Mouse (Mus musculus) lung, embryonic 16.5 days (tissue): ENCODE measurements around the gene L3mbtl2. TPM values are rescaled to one million over a fixed set of nuclear protein-coding genes. Genes with fewer than 3 reads are reported as not detected.

ENCODE experiments used
- ATAC-seq: fragments of 200-750 bp; cut with Nextera tagmentation; 2 replicates; pipeline ENCODE4 v1.8.0; 2017; ENCODE audit warnings: low read depth, mild to moderate bottlenecking, moderate library complexity
- H3K27ac ChIP-seq: fragments of 300-500 bp; sonication (generic); 2 replicates; pipeline ENCODE4 v1.5.1; 2014; ENCODE audit warnings: mild to moderate bottlenecking, control low read depth, low read length
- H3K27me3 ChIP-seq: fragments of 300-500 bp; sonication (generic); 2 replicates; pipeline ENCODE4 v1.6.1; 2014; ENCODE audit warnings: low read depth, low read length, mixed read lengths; ENCODE audit not compliant: control insufficient read depth, insufficient read depth
- H3K36me3 ChIP-seq: fragments of 300-500 bp; sonication (generic); 2 replicates; pipeline ENCODE4 v1.6.1; 2014; ENCODE audit warnings: low read length; ENCODE audit not compliant: control insufficient read depth, insufficient read depth
- H3K4me1 ChIP-seq: fragments of 300-500 bp; sonication (generic); replicated peaks from 2 replicates; pipeline ENCODE4 v1.6.1; 2014; ENCODE audit warnings: low read length, mixed read lengths; ENCODE audit not compliant: control insufficient read depth, insufficient read depth
- H3K4me2 ChIP-seq: fragments of 300-500 bp; sonication (generic); 2 replicates; pipeline ENCODE4 v1.6.1; 2014; ENCODE audit warnings: low read depth, low read length, control low read depth
- H3K4me3 ChIP-seq: fragments of 300-500 bp; sonication (generic); 2 replicates; pipeline ENCODE4 v1.5.1; 2014; ENCODE audit warnings: mild to moderate bottlenecking, low read length, control low read depth
- H3K9ac ChIP-seq: fragments of 300-500 bp; sonication (generic); 2 replicates; pipeline ENCODE4 v1.6.1; 2014; ENCODE audit warnings: low read length, control low read depth
- H3K9me3 ChIP-seq: fragments of 300-500 bp; sonication (generic); 2 replicates; pipeline ENCODE4 v1.6.1; 2016; ENCODE audit warnings: low read length; ENCODE audit not compliant: control insufficient read depth
- WGBS: fragments of 180-500 bp; shearing (Covaris S2); extraction: QIAGEN DNeasy Blood & Tissue Kit; methylation state at CpG from one replicate; pipeline ENCODE4 v1.1.7; 2014; 5-methylcytosine and 5-hydroxymethylcytosine counted together
- polyA plus RNA-seq: library from polyadenylated mRNA; unstranded; fragments of >200 nt; fragmentation: Nextera tagmentation; extraction: Ambion mirVana; gene quantifications from 2 replicates; pipeline ENCODE4 v1.2.1, GENCODE M21; 2015

Gene L3mbtl2
- polyA plus RNA-seq = 19.8 and 24.8 TPM in 2 replicates

GRCm38 (mm10) chr15:81663697-81664561 lies at the start of gene L3mbtl2:
Gene L3mbtl2 (plus strand): TSS chr15:81663889.
- peak within 1 kb of the TSS; percentile 87 for H3K4me2 ChIP-seq
- H3K4me1 ChIP-seq = peaks cover 7% of the 10 kb centered on the region
- no peaks in the 10 kb centered on the region for H3K9me3 ChIP-seq
- ATAC-seq = peak; percentile 99
- peak within 1 kb of the TSS; percentile 70 for H3K4me3 ChIP-seq
- under 1% methylated on average over 55 of the region's 55 CpGs for WGBS
- peak within 1 kb of the TSS; percentile 67 for H3K9ac ChIP-seq
- H3K27me3 ChIP-seq = no peaks in the 10 kb centered on the region
- H3K27ac ChIP-seq = no peak within 1 kb of the TSS
- H3K36me3 ChIP-seq = peaks cover 12% of the 10 kb centered on the region

- no peak for ATAC-seq
- peaks cover 52% of the 10 kb centered on the region for H3K36me3 ChIP-seq
These were observed 13.9 kb upstream of the L3mbtl2 start for GRCm38 (mm10) chr15:81649516-81650455.

GRCm38 (mm10) chr15:81650636-81651035 lies 13.1 kb upstream of the L3mbtl2 start:
- H3K36me3 ChIP-seq = peaks cover 44% of the 10 kb centered on the region
- H3K27me3 ChIP-seq = no peaks in the 10 kb centered on the region
- no peak overlapping the region for H3K4me2 ChIP-seq
- H3K9me3 ChIP-seq = no peaks in the 10 kb centered on the region
- H3K4me3 ChIP-seq = no peak overlapping the region
- H3K4me1 ChIP-seq = no peaks in the 10 kb centered on the region
- ATAC-seq = no peak
- H3K9ac ChIP-seq = no peak overlapping the region
- WGBS = 84% methylated on average over 7 of the region's 7 CpGs
- no peak overlapping the region for H3K27ac ChIP-seq

More at GRCm38 (mm10) chr15:81649516-81650455, 13.9 kb upstream of the L3mbtl2 start:
- no peaks in the 10 kb centered on the region for H3K9me3 ChIP-seq
- H3K4me2 ChIP-seq = no peak overlapping the region
- H3K4me1 ChIP-seq = no peaks in the 10 kb centered on the region
- H3K27me3 ChIP-seq = no peaks in the 10 kb centered on the region
- H3K9ac ChIP-seq = no peak overlapping the region
- H3K27ac ChIP-seq = no peak overlapping the region
- WGBS = 94% methylated on average over 8 of the region's 8 CpGs
- no peak overlapping the region for H3K4me3 ChIP-seq

- H3K4me1 ChIP-seq = peaks cover 7% of the 10 kb centered on the region
- H3K9ac ChIP-seq = no peak overlapping the region
- no peaks in the 10 kb centered on the region for H3K9me3 ChIP-seq
- no peaks in the 10 kb centered on the region for H3K36me3 ChIP-seq
- 85% methylated on average over 2 of the region's 2 CpGs for WGBS
- H3K27me3 ChIP-seq = no peaks in the 10 kb centered on the region
- no peak overlapping the region for H3K4me2 ChIP-seq
- no peak for ATAC-seq
- no peak overlapping the region for H3K4me3 ChIP-seq
- H3K27ac ChIP-seq = no peak overlapping the region
These were observed 2.0 kb upstream of the L3mbtl2 start for GRCm38 (mm10) chr15:81661701-81662100.

GRCm38 (mm10) chr15:81663281-81663680 lies 408 bp upstream of the L3mbtl2 start:
- Histone ChIP-seq H3K27me3 (no peaks in the 10 kb centered on the region), H3K4me3 (peak overlapping the region; percentile 70), H3K4me2 (peak overlapping the region; percentile 87), H3K9me3 (no peaks in the 10 kb centered on the region), H3K9ac (no peak overlapping the region), H3K36me3 (peaks cover 6% of the 10 kb centered on the region), H3K27ac (no peak overlapping the region), H3K4me1 (peaks cover 7% of the 10 kb centered on the region)
- no peak for ATAC-seq
- WGBS = 51% methylated on average over 10 of the region's 10 CpGs

GRCm38 (mm10) chr15:81666957-81667356 lies 3.3 kb downstream of the L3mbtl2 start:
- no peaks in the 10 kb centered on the region for H3K27me3 ChIP-seq
- peaks cover 7% of the 10 kb centered on the region for H3K4me1 ChIP-seq
- ATAC-seq = no peak
- no peak overlapping the region for H3K9ac ChIP-seq
- H3K9me3 ChIP-seq = no peaks in the 10 kb centered on the region
- no peak overlapping the region for H3K4me2 ChIP-seq
- 80% methylated on average over 10 of the region's 10 CpGs for WGBS
- H3K4me3 ChIP-seq = no peak overlapping the region
- H3K36me3 ChIP-seq = peaks cover 18% of the 10 kb centered on the region
- no peak overlapping the region for H3K27ac ChIP-seq

GRCm38 (mm10) chr15:81670231-81670640 lies 6.5 kb downstream of the L3mbtl2 start:
- Histone ChIP-seq H3K9ac (no peak overlapping the region), H3K9me3 (no peaks in the 10 kb centered on the region), H3K4me3 (no peak overlapping the region), H3K4me2 (no peak overlapping the region), H3K4me1 (no peaks in the 10 kb centered on the region), H3K27ac (no peak overlapping the region), H3K36me3 (peaks cover 18% of the 10 kb centered on the region), H3K27me3 (no peaks in the 10 kb centered on the region)
- ATAC-seq = no peak
- WGBS = 74% methylated on average over 4 of the region's 4 CpGs

- H3K4me1 ChIP-seq = no peaks in the 10 kb centered on the region
- H3K9ac ChIP-seq = no peak overlapping the region
- H3K4me2 ChIP-seq = no peak overlapping the region
- no peak for ATAC-seq
- no peaks in the 10 kb centered on the region for H3K27me3 ChIP-seq
- H3K4me3 ChIP-seq = no peak overlapping the region
- no peaks in the 10 kb centered on the region for H3K9me3 ChIP-seq
- 49% methylated on average over 3 of the region's 3 CpGs for WGBS
- no peak overlapping the region for H3K27ac ChIP-seq
- H3K36me3 ChIP-seq = no peaks in the 10 kb centered on the region
These were observed 12.9 kb downstream of the L3mbtl2 start for GRCm38 (mm10) chr15:81676637-81677036.

GRCm38 (mm10) chr15:81680301-81680805 lies 16.7 kb downstream of the L3mbtl2 start:
- Histone ChIP-seq H3K27me3 (no peaks in the 10 kb centered on the region), H3K36me3 (peaks cover 4% of the 10 kb centered on the region; the same call in 1 of the 2 replicates), H3K27ac (no peak overlapping the region), H3K4me2 (no peak overlapping the region), H3K4me1 (no peaks in the 10 kb centered on the region), H3K9ac (no peak overlapping the region), H3K9me3 (no peaks in the 10 kb centered on the region), H3K4me3 (no peak overlapping the region)
- no peak for ATAC-seq
- 94% methylated on average over 4 of the region's 4 CpGs for WGBS
